Mouse (Mus musculus) midbrain, embryonic 15.5 days (tissue): Measurements from ENCODE around the gene Itsn1. TPM values are rescaled to one million over a fixed set of nuclear protein-coding genes. Genes with fewer than 3 reads are reported as not detected.

Source experiments
- ATAC-seq: fragments of 200-750 bp; cut with Nextera tagmentation; replicated peaks from 2 replicates; pipeline ENCODE4 v1.8.0; 2017; ENCODE audit warnings: moderate TSS enrichment
- H3K27ac ChIP-seq: fragments of 300-500 bp; sonication (generic); 2 replicates; pipeline ENCODE4 v1.5.1; 2015; ENCODE audit warnings: mild to moderate bottlenecking, inconsistent platforms
- H3K27me3 ChIP-seq: fragments of 300-500 bp; sonication (generic); replicated peaks from 2 replicates; pipeline ENCODE4 v1.6.1; 2015; ENCODE audit warnings: inconsistent platforms
- H3K36me3 ChIP-seq: fragments of 300-500 bp; sonication (generic); replicated peaks from 2 replicates; pipeline ENCODE4 v1.6.1; 2015; ENCODE audit warnings: inconsistent platforms
- H3K4me1 ChIP-seq: fragments of 300-500 bp; sonication (generic); 2 replicates; pipeline ENCODE4 v1.6.1; 2015; ENCODE audit warnings: inconsistent platforms
- H3K4me2 ChIP-seq: fragments of 300-500 bp; sonication (generic); 2 replicates; pipeline ENCODE4 v1.6.1; 2015; ENCODE audit warnings: inconsistent platforms, mild to moderate bottlenecking, moderate library complexity
- H3K4me3 ChIP-seq: fragments of 300-500 bp; sonication (generic); 2 replicates; pipeline ENCODE4 v1.5.1; 2015; ENCODE audit warnings: mild to moderate bottlenecking, inconsistent platforms
- H3K9ac ChIP-seq: fragments of 300-500 bp; sonication (generic); 2 replicates; pipeline ENCODE4 v1.6.1; 2015; ENCODE audit warnings: mild to moderate bottlenecking, inconsistent platforms
- H3K9me3 ChIP-seq: fragments of 300-500 bp; sonication (generic); 2 replicates; pipeline ENCODE4 v1.6.1; 2016; ENCODE audit warnings: inconsistent platforms
- WGBS: fragments of 180-500 bp; shearing (Covaris S2); methylation state at CpG from one replicate; pipeline ENCODE4 v1.1.7; 2015; ENCODE audit warnings: mixed read lengths; 5-methylcytosine and 5-hydroxymethylcytosine counted together
- polyA plus RNA-seq: library from polyadenylated mRNA; unstranded; fragments of >200 nt; fragmentation: Nextera tagmentation; extraction: Ambion mirVana; gene quantifications from 2 replicates; pipeline ENCODE4 v1.2.1, GENCODE M21; 2015

The Itsn1 gene
- polyA plus RNA-seq, 1 experiment from 2014 or later = 63.5 TPM

GRCm38 (mm10) chr16:91780826-91781225 is 51.7 kb downstream of the Itsn1 start:
- H3K4me1 ChIP-seq = no peaks in the 10 kb centered on the region
- H3K4me2 ChIP-seq = no peak overlapping the region
- 92% methylated on average over 3 of the region's 3 CpGs for whole genome bisulfite sequencing
- no peak overlapping the region for H3K4me3 ChIP-seq
- H3K36me3 ChIP-seq = no peaks in the 10 kb centered on the region
- no peaks in the 10 kb centered on the region for H3K9me3 ChIP-seq
- H3K27ac ChIP-seq = no peak overlapping the region
- H3K9ac ChIP-seq = no peak overlapping the region
- H3K27me3 ChIP-seq = no peaks in the 10 kb centered on the region
- ATAC-seq = no peak

- Histone ChIP-seq H3K9me3 (no peaks in the 10 kb centered on the region), H3K27ac (no peak overlapping the region), H3K9ac (no peak overlapping the region), H3K36me3 (0 out of 2 replicates have a peak, but pooled peaks cover 2% of the 10 kb centered on the region), H3K4me1 (no peaks in the 10 kb centered on the region; the same call in 1 of the 2 replicates), H3K4me3 (no peak overlapping the region), H3K4me2 (no peak overlapping the region), H3K27me3 (no peaks in the 10 kb centered on the region)
- no peak for ATAC-seq
- WGBS = 86% methylated on average over 7 of the region's 7 CpGs
Measured at GRCm38 (mm10) chr16:91783191-91783590, 54.1 kb downstream of the Itsn1 start.

DNA sequence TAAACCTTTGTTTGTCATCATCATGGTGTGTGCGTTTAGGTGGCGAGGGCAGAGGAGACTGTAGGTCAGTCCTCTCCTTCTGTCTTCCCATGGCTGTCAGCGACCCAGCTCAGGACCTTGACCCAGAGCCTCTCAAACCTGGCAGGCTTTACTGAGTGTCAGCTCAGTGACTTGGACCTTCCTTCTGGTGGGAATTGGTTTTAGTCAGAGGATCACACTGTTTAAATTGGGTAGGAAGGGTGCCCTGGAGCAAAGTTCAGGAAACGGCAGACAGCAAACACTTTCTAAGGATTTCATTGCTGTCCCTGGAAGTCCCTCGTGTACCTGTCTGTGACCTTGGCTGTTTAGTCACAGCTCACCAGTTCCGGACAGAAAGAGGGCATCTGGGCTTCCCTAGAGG is 55.2 kb downstream of the Itsn1 start:
- H3K27me3 ChIP-seq = no peaks in the 10 kb centered on the region
- no peak overlapping the region for H3K9ac ChIP-seq
- H3K4me1 ChIP-seq = no peaks in the 10 kb centered on the region; the same call in 1 of the 2 replicates
- H3K27ac ChIP-seq = no peak overlapping the region
- H3K4me2 ChIP-seq = no peak overlapping the region
- no peak overlapping the region for H3K4me3 ChIP-seq
- WGBS = 81% methylated on average over 6 of the region's 6 CpGs
- 0 out of 2 replicates have a peak, but pooled peaks cover 2% of the 10 kb centered on the region for H3K36me3 ChIP-seq
- no peak for ATAC-seq
- H3K9me3 ChIP-seq = no peaks in the 10 kb centered on the region

DNA sequence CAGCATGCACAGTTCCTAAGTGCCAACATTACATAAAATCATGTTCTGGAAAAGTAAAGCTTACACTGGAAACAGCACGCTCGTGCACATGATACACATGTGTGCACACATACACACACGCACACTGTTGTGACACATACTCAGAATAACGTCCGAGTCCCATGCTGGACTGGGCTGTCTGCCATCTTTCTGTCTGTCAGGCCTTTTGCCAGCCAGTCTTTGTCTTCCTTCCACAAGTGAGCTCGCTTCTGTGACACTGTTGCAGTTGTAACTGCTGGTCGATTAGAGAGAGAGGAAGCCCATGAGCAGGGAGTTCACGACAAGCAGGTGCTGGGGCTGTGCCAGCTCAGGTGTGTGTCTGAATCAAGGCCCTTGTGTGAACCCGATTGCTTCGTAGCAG is 57.3 kb downstream of the Itsn1 start:
- no peaks in the 10 kb centered on the region for H3K9me3 ChIP-seq
- H3K27me3 ChIP-seq = no peaks in the 10 kb centered on the region
- no peak overlapping the region for H3K9ac ChIP-seq
- no peak overlapping the region for H3K27ac ChIP-seq
- no peak for ATAC-seq
- H3K4me2 ChIP-seq = no peak overlapping the region
- WGBS = 59% methylated on average over 10 of the region's 10 CpGs
- H3K4me3 ChIP-seq = no peak overlapping the region
- 0 out of 2 replicates have a peak, but pooled peaks cover 2% of the 10 kb centered on the region for H3K36me3 ChIP-seq
- peaks cover 12% of the 10 kb centered on the region; the same call in 1 of the 2 replicates for H3K4me1 ChIP-seq

DNA sequence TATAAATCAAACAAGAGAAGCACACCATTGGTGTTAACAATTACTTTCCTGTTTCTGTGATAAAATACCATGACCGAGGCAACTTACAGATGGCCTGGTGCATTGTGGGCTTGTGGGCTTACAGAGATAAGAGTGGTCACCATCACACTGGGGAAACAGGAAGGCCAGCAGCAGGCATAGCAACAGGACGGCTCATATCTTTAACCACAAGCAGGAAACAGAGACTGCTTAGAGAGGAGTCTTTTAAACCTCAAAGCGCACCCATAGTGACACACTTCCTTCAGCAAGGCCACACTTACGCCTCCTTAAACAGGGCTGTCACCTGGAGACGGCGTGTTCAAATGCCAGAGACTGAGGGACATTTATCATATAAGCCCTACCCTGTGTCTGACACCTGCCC is 60.6 kb downstream of the Itsn1 start:
- no peak overlapping the region for H3K4me3 ChIP-seq
- H3K4me2 ChIP-seq = no peak overlapping the region
- no peak overlapping the region for H3K9ac ChIP-seq
- H3K9me3 ChIP-seq = no peaks in the 10 kb centered on the region
- peaks cover 2% of the 10 kb centered on the region; the same call in 1 of the 2 replicates for H3K36me3 ChIP-seq
- no peak for ATAC-seq
- H3K27me3 ChIP-seq = no peaks in the 10 kb centered on the region
- peaks cover 12% of the 10 kb centered on the region; the same call in 1 of the 2 replicates for H3K4me1 ChIP-seq
- WGBS = 89% methylated on average over 6 of the region's 6 CpGs
- H3K27ac ChIP-seq = no peak overlapping the region

GRCm38 (mm10) chr16:91792477-91793196 is 63.6 kb downstream of the Itsn1 start:
- 83% methylated on average over 8 of the region's 8 CpGs for WGBS

DNA sequence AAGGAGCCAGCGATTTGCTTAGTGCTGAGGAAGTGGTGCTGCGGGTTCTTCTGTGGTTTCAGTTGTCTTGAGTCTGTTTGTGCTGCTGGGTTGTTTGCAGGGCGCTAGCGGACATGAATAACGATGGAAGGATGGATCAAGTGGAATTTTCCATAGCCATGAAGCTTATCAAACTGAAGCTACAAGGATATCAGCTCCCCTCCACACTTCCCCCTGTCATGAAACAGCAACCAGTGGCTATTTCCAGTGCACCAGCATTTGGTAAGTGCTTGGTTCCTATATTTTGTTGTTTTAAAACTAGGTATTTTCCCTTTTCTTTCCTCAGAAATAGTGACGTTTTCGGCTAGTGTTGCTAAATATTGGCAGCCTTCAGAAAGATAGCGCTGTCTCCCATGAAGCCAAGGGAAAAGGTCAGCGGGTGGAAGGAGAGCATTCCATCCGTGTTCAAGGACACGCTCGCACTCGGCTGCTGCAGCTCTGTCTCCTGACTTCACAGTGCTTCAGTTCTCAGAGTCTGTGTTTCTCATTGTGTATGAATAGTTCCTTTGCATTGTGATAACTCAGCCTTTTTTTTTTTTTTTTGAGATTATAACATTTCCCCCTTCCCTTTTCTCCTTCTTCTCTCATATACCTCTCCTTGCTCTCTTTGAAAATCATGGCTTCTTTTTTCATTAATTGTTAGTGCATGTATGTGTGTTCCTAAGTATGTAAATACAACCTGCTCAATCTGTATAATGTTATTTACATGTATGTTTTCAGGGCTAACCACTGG is 64.6 kb downstream of the Itsn1 start:
- no peaks in the 10 kb centered on the region for H3K9me3 ChIP-seq
- no peaks in the 10 kb centered on the region for H3K27me3 ChIP-seq
- no peak for ATAC-seq
- WGBS = 88% methylated on average over 13 of the region's 13 CpGs
- H3K4me1 ChIP-seq = 0 out of 2 replicates have a peak, but pooled peaks cover 12% of the 10 kb centered on the region
- no peaks in the 10 kb centered on the region; the same call in 1 of the 2 replicates for H3K36me3 ChIP-seq
- H3K4me2 ChIP-seq = no peak overlapping the region
- H3K9ac ChIP-seq = no peak overlapping the region
- H3K27ac ChIP-seq = no peak overlapping the region
- H3K4me3 ChIP-seq = no peak overlapping the region

More at GRCm38 (mm10) chr16:91792477-91793196, 63.6 kb downstream of the Itsn1 start:
- no peaks in the 10 kb centered on the region; the same call in 1 of the 2 replicates for H3K36me3 ChIP-seq
- no peak for ATAC-seq
- H3K27me3 ChIP-seq = no peaks in the 10 kb centered on the region
- no peak overlapping the region for H3K9ac ChIP-seq
- H3K4me3 ChIP-seq = no peak overlapping the region
- H3K4me1 ChIP-seq = 0 out of 2 replicates have a peak, but pooled peaks cover 12% of the 10 kb centered on the region
- H3K27ac ChIP-seq = no peak overlapping the region
- no peak overlapping the region for H3K4me2 ChIP-seq
- no peaks in the 10 kb centered on the region for H3K9me3 ChIP-seq

DNA sequence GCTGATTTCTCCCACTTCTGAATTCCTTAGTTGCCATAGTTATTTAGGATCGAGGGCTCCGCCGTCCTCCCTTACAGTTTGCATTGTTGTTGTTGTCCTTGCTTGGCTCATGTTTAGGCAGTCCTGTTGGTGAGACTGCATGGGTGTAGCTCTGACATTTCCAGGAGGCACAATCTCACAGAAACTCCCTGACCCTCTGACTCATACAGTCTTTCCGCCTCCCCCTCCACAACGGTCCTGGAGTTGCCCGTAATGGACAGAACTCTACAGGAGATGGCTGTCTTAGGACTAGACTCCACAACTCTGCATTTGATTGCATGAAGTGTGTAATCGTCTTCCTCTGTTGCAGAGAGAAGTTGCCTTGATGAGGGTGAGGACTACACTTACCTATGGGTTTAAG is 65.2 kb downstream of the Itsn1 start:
- Histone ChIP-seq H3K4me2 (no peak overlapping the region), H3K4me1 (0 out of 2 replicates have a peak, but pooled peaks cover 12% of the 10 kb centered on the region), H3K9me3 (no peaks in the 10 kb centered on the region), H3K27me3 (no peaks in the 10 kb centered on the region), H3K27ac (no peak overlapping the region), H3K4me3 (no peak overlapping the region), H3K9ac (no peak overlapping the region), H3K36me3 (no peaks in the 10 kb centered on the region; the same call in 1 of the 2 replicates)
- WGBS = 96% methylated on average over 7 of the region's 7 CpGs
- ATAC-seq = no peak

DNA sequence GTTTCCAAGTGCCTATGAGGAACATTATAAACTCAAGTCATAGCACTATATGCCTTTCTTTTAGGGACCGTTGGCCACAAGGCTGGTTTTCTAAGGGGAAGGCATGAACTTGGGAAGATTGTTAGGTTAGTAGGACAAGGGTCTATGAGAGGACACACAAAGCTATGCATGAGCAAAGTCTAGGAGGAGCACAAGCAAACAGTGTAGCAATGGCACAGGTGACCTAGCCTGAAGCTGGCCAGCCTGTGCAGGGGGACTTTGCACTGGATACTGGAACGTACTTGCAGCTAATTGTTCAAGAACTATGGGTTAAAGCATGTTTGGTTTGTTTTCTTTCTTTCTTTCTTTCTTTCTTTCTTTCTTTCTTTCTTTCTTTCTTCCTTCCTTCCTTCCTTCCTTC is 66.0 kb downstream of the Itsn1 start:
- ATAC-seq = no peak
- Histone ChIP-seq H3K4me2 (no peak overlapping the region), H3K4me1 (0 out of 2 replicates have a peak, but pooled peaks cover 8% of the 10 kb centered on the region), H3K27ac (no peak overlapping the region), H3K27me3 (no peaks in the 10 kb centered on the region), H3K4me3 (no peak overlapping the region), H3K9ac (no peak overlapping the region), H3K9me3 (no peaks in the 10 kb centered on the region), H3K36me3 (no peaks in the 10 kb centered on the region; the same call in 1 of the 2 replicates)
- 98% methylated on average over 2 of the region's 2 CpGs for WGBS

GRCm38 (mm10) chr16:91795606-91796005 is 66.5 kb downstream of the Itsn1 start:
- Histone ChIP-seq H3K36me3 (no peaks in the 10 kb centered on the region; the same call in 1 of the 2 replicates), H3K4me1 (0 out of 2 replicates have a peak, but pooled peaks cover 2% of the 10 kb centered on the region), H3K27ac (no peak overlapping the region), H3K27me3 (no peaks in the 10 kb centered on the region), H3K9ac (no peak overlapping the region), H3K9me3 (no peaks in the 10 kb centered on the region), H3K4me2 (no peak overlapping the region), H3K4me3 (no peak overlapping the region)
- ATAC-seq = no peak
- WGBS = 97% methylated on average over 9 of the region's 9 CpGs

DNA sequence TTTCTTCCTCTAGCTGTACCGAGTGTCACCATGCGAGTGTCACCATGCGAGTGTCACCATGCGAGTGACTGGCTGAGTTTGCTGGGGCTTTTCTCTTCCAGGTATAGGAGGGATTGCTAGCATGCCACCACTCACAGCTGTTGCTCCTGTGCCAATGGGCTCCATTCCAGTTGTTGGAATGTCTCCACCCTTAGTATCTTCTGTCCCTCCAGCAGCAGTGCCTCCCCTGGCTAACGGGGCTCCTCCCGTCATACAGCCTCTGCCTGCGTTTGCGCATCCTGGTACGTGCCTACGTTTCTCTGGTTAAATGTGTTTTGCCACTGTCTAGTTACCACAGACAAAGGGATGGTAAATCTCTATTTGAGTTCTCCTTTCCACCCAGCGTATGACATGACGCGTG is 72.3 kb downstream of the Itsn1 start:
- WGBS = 94% methylated on average over 13 of the region's 13 CpGs

DNA sequence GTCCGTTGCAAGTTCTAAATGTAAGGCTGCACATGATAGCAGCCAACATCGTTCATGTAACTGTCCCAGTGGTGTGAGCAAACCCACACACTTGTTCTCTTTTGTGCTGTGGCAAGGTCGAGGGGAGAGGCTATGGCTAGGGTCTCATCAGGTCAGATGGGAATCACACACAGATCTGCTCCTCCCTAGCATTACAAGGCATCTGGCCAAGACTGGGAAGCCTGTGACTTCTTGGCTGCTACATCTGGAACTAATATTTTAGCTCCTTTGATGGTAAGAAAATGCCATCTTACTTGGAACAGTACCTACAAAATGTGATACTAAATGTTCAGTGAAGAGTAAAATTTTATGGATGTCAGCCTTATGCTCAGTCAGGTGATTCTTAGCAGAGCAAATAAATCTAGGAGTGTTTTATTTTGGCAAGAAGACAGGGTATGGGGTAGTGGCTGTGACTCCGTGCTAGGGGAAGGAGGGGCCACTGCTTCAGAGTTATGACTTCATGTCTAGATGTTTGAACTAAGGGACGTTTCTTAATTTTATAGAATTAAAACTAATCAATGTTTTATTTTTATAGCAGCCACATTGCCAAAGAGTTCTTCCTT is 73.5 kb downstream of the Itsn1 start:
- H3K4me3 ChIP-seq = no peak overlapping the region
- H3K27me3 ChIP-seq = no peaks in the 10 kb centered on the region
- no peak overlapping the region for H3K4me2 ChIP-seq
- ATAC-seq = no peak
- H3K4me1 ChIP-seq = no peaks in the 10 kb centered on the region
- H3K36me3 ChIP-seq = peaks cover 13% of the 10 kb centered on the region
- no peaks in the 10 kb centered on the region for H3K9me3 ChIP-seq
- no peak overlapping the region for H3K9ac ChIP-seq
- no peak overlapping the region for H3K27ac ChIP-seq
- 87% methylated on average over 5 of the region's 5 CpGs for WGBS

More for the DNA sequence above, 72.3 kb downstream of the Itsn1 start:
- H3K9ac ChIP-seq = no peak overlapping the region
- no peaks in the 10 kb centered on the region for H3K4me1 ChIP-seq
- no peak for ATAC-seq
- peaks cover 9% of the 10 kb centered on the region for H3K36me3 ChIP-seq
- no peak overlapping the region for H3K4me2 ChIP-seq
- H3K27ac ChIP-seq = no peak overlapping the region
- H3K9me3 ChIP-seq = no peaks in the 10 kb centered on the region
- no peaks in the 10 kb centered on the region for H3K27me3 ChIP-seq
- no peak overlapping the region for H3K4me3 ChIP-seq
